Mouse (Mus musculus): ENCODE results near the gene Sema7a.

The Sema7a gene

DNA sequence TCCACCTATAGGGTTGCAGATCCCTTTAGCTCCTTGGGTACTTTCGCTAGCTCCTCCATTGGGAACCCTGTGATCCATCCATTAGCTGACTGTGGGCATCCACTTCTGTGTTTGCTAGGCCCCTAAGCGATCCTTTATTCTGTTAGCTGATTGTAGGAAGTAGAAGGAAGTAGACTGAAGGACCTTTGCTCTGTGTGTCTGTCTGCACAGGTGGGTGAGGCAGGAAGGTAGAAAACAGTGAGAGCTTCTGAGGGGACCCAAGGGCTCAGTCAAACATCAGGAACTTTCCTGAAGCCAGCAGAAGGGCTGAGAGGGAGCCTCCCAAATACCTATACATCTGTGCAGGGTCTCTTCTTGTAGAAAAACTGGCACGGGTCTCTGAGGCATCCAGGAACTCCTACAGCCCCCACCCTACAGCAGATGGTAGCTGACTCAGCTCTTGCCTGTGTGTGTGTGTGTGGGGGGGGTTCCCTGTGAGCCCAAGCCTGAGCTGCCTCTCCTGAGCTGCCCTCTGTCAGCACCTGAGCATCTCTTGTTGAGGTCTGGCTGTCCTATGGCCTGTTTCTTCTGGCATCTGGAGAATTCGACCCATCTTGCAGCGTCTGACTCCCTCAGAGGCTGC, 35.4 kb downstream of the Sema7a start:
- DNase-seq (ENCODE audit: low read depth, low spot score) = no peak

DNA sequence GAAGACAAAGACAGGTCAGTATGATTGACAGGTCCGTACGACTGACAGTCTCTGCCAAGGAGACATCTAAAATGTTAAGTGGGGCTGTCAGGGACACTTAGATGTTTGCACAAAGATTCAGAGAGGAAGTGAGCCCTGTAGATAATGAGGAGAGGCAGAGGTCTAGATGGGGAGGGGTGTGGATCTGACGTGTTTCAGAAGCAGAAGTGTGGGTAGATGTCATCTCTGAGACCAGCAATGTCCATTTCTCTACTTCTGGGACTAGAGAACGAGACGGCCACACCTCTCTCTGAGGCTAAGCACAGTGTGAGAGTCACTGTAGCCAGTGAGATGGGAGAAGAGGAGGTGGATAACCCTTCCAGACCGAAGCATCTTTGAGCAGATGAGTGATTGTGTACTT, 38.1 kb downstream of the Sema7a start:
- no peak for DNase-seq (ENCODE audit: low read depth, low spot score)

- no peak for DNase-seq (ENCODE audit: low read depth, low spot score)
Measured at GRCm38 (mm10) chr9:57978858-57979257, 38.9 kb downstream of the Sema7a start.

DNA sequence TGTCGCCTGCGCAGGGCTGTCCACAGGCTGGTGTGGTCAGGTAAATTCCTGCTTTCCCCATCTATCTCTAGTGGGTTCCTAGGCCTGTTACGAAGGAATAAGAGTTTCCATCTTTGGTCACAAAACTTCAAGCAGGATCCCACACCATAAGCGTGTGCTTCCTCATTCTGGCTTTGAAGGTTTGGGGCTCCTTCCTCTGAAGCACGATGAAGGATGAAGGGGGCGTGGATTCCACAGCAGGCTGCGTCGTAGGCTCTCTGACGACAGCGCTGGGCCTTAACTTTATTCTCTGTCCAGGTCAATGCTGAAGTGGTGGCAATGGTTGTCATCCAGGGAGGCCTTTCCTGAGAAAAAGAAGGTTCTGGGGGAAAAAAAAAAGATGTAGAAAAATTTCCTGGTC, 40.7 kb downstream of the Sema7a start:
- no peak for DNase-seq (ENCODE audit: low read depth, low spot score)

GRCm38 (mm10) chr9:57985304-57985703, 45.4 kb downstream of the Sema7a start:
- no peak for DNase-seq (ENCODE audit: low read depth, low spot score)

GRCm38 (mm10) chr9:57986293-57986692, 46.4 kb downstream of the Sema7a start:
- DNase-seq (ENCODE audit: low read depth, low spot score) = no peak

- no peak for DNase-seq (ENCODE audit: low read depth, low spot score)
Measured at GRCm38 (mm10) chr9:57988098-57988497, 48.2 kb downstream of the Sema7a start.

DNA sequence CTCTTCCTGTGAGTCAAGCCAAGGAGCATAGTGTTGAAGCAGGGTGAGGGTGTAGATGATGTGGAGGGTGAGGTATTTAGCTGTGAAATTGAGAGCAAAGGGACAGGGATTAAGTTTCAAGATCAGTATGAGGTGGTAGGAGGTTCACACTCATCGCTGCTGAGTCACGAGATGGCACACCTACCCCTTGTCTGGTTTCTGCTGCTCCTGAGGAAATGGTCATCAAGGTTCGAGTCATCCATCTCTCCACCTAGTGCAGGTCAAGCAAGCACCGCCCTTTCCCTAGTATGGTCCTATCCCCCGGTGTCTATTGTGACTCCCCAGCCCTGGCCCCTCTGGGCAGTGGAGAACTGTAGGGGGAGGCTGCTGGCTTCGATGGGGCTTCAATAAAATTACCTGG, 49.4 kb downstream of the Sema7a start:
- no peak for DNase-seq (ENCODE audit: low read depth, low spot score)

DNA sequence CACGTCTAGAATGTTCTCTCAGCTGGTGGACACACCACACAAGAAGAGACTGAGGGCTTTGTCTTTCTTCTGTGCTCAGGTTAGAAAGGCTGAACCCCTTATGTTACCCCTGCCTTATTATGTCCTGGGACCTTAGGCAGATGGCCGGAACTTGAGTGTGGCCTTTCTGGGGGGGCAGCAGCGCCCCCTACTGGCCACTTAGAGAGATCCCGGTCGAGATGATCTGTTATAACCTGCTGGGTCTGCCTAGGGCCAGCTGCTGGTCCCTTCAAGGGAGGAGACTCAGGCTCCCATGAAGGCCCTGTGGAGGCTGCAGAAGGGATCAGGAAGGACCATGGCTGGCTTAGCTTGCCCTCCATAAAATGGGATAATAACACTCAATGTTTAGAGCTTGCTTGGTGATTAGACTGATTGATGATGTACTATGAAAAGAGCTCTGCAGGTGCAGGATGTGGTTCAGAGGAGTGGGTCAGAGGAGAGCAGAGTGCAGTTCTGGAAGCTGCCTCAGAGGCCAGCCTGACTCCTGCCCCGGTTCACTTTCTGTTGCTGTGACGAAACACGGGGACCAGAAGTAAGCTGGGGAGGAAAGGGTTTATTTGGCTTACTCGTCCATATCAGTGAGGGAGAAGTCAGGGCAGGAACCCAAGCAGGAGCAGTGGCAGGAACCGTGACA, 50.7 kb downstream of the Sema7a start:
- no peak for DNase-seq (ENCODE audit: low read depth, low spot score)

- DNase-seq (ENCODE audit: low read depth, low spot score) = no peak
Measured at GRCm38 (mm10) chr9:57992060-57992459, 52.1 kb downstream of the Sema7a start.

GRCm38 (mm10) chr9:57992781-57993591, 53.1 kb downstream of the Sema7a start:
- no peak for DNase-seq (ENCODE audit: low read depth, low spot score)

DNA sequence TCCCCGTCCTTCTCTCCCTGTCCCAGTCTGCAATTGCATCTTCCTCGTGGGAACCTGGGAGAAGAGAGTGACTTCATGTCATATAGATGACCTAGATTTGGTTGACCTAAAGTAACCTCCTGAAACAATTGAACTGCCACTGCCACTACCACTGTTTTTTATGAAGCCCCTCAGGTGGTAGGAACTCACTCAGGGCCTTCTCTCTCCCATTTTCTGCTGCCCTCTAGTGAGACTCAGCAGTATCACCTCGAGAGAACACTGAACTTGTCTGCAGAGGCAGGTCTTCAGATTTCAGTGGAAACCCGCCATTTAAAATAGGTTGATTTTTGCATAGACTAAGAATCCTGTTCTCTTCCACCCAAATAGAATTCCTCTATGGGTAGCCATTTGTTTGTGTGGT, 55.4 kb downstream of the Sema7a start:
- peak; percentile 67 for DNase-seq (ENCODE audit: low read depth, low spot score)

- DNase-seq (ENCODE audit: low read depth, low spot score) = peak; percentile 90
Measured at GRCm38 (mm10) chr9:57997511-57998031, 57.7 kb downstream of the Sema7a start.

DNA sequence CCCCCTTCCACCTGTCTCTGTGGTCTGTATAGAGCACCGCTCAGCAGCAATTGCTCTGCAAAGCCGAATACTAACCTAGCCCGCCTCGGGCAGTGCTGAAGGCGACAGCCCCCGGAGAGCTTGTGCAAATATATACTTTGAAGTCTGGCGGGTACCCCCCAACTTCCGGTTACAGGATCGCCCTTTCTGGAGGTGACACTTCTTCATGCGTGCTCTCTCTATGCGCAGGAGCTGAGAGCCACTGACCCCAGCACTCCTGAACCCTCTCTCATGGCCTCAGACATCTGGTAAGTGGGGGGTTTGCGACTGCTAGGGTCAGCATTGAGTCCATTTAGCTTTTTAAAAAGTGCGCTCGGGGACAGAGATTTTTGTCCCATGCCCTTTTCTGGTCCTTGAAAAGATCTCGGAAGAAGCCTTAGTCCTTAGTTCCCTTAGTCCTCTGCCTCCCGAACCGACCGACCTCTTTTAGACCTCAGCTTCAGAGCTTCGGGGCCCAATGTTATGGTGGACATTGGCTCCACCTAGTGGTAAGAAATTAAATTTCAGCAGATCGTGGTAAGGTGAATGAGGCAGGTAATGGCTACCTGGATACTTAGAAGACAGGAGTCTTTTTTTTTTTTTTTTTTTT, 58.2 kb downstream of the Sema7a start:
- DNase-seq (ENCODE audit: low read depth, low spot score) = peak; percentile 87

DNA sequence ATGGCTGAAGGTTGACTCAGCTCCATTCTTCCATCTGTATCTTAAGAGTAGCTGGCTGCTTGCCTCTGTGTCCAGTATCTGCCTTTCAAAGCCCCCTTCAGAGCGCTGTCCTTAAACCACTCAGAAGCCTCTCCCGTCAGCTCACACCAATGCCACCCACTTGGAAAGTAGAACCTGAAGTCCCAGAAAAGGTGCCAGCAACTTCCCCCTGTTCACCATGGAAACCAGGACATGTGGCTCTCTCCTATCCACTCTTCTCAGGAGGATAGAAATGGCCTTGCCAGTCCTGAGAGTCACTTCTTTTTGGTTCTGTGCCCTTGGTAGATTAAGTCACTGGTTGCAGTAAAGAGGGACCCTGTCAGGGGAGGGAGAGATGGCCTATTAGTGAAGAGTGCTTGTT, 58.8 kb downstream of the Sema7a start:
- DNase-seq (ENCODE audit: low read depth, low spot score) = no peak

DNA sequence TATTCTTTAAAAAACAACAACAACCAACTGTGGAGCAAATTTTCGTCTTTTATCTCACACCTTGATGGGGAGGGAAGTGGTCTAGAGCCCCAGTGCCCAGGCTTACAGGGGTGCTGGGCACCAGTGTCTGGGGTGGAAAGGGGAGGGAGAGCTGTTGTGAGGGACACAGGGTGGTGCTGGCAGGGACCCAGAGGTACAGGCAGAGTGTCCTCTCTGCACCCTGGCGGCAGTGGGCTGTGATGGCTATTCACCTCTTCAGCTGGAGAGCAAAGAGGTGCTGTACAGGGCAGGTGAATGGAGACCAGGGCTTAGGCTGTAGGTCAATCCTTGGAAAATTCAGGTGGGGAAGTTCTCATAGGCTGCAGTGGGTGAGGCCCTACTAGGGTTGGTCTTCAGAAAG, 59.8 kb downstream of the Sema7a start:
- no peak for DNase-seq (ENCODE audit: low read depth, low spot score)

DNA sequence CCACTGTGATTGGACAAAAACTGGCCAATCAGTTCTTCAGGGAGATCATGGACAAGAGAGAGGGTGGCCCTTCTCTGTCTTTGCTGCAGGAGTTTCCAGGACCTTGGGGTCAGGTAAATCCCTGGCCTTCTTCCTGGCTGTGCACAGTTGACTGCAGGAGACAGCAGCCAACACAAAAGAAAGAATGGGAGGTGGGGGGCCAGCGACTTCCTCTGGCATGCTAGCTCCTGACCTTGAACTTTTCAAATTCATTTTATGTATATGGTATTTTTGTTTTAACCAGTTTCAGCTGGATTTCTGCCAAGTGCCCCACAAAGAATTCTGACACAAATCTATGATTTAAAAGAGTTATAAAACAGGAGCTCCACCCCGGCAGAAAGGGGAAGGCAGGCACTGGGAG, 63.4 kb downstream of the Sema7a start:
- peak; percentile 94 for DNase-seq (ENCODE audit: low read depth, low spot score)

GRCm38 (mm10) chr9:58005753-58006461, 66.0 kb downstream of the Sema7a start, which contains the start of gene Cyp11a1:
Gene Cyp11a1, plus strand, starts transcription at chr9:58006411.
- DNase-seq (ENCODE audit: low read depth, low spot score) = peak; percentile 48

DNA sequence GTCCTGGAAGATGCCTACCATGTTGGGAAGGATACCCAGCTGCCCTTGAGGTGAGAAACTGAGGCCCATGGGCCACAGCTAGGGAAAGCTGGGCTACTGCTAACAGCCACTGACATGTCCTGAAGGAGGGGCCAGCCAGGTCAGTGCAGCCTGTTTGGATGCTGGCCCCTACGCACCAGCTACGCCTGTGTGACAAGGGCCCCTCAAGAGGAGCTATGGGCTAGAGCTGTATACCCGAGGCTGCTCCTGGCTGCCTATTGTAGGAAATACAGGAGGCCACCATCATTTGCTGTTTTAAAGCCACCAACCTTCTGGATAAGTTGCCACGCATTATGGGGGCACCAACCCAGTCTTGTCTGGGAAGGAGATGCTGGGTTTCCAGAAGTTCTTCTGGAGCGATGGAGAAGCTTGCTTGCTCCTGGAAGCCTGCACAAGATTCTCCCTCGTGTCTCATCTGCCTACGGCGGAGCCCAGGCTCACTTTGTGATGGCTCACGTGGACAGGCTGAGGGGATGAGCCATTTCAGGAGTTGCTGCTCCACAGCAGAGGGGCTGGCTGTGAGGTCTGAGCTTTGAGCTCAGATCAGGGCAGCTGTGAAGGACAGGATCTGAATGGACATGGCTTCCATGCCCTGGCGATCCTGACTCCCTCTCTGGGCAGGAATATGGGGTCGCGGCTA, 68.6 kb downstream of the Sema7a start:
- no peak for DNase-seq (ENCODE audit: low read depth, low spot score)

GRCm38 (mm10) chr9:58009015-58009362, 69.1 kb downstream of the Sema7a start:
- peak; percentile 94 for DNase-seq (ENCODE audit: low read depth, low spot score)

DNA sequence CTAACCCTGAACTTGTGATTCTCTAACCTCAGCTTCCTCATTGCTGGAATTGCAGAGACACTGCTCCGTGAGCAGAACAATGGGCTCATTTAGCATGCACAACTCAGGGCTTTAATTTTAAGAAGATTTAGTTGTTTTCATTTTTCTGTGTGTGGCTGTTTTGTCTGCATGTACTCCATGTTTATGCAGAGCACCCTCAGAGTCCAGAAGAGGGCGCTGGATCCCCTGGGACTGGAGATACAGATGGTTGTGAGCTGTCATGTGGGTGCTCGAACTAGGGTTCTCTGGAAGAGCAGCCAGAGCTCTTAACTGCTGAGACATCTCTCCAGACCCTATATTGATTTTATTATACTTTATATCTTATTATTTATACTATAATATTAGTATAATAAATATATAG, 69.7 kb downstream of the Sema7a start:
- DNase-seq (ENCODE audit: low read depth, low spot score) = peak; percentile 63
